Mouse (Mus musculus) cerebellum, adult 11-12 months (tissue): ENCODE results near the gene Mcm8.

Experiments used
- DNase-seq: peaks from one replicate; pipeline ENCODE4 v3.0.0; 2022

The Mcm8 gene

DNA sequence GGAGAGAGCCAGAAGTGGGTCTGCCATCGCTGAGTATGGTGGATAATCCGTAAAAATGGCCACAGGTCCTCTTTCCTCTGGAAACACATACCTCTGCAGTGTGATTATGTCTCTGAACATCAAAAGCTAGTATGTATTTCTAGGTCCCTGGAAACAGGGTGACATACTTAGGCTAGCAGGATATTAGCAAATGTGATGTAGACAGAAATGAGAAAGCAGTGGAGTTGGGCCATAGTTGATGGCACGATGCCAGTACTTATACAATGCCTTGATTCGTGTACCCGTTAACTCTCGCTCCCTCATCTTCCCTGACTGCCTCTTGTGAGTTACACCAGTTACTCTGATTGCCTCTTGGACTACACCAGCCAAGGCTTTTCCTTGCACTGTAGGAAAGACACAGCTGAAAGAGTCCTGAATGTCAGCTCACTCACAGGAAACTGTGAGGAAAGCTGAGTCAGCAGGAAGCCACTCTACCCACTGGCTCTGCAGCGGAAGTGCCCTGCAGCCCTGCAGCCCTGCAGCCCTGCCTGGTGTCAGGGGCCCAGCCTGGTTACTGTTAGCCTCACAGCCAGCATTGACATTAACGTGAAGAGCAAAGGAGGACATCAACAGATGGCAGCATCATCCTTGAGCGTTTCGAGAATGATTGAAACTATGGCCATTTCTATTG is 57.9 kb downstream of the Mcm8 start:
- no peak for DNase-seq

DNA sequence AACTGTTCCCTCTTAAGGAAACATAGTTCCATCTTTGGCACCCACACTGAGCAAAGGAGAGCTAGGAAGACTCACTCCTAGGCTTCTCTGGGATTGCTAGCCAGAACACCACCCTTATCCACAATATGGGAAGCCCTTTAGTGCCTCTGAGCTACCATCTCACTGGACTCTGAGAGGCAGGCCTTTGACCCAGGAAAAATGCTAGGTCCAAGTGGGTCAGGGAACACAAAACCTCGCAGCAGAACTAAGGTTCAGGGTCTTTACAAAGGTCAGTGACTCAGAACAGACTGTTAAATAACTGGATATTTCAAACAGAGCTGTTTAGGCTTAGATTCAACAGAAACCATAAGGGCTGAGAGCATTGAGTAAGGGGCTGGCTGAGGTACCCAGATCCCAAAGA is 61.0 kb downstream of the Mcm8 start:
- DNase-seq, result no peak

DNA sequence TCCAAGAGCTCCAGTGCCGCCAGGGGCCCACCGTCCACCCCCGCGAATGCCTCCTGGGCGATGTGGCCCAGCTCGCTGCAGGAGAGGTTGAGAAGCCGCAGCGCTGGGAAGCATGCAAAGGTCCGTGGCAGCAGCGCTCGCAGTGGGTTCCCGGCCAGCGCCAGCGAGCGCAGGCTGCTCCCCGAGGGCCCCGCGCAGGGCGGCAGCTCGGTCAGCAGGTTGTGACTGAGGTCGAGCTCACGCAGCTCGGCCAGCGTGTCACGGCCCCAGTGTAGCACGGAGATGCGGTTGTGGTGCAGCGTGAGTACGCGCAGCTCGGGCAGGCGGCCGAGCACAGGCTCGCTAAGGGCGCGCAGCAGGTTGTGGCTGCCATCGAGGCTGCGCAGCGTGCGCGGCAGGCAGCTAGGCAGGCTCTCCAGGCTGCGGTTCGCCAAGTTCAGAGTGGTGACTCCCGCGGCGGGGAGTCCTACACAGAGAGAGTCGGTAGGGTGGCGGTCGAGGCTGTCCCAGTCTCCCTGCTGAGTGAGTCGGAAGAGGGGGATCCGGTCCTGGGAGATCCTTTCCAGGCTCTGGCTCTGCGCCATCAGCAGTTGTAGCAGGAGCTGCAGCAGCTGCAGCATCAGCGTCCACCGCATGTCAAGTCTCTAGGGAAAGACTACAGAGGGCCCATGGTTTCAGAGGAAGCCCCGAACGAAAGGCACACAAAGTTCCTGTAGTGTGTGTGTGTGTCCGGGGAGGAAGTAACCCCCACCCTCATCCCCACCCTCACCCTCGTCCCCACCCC is 63.5 kb downstream of the Mcm8 start:
- DNase-seq, result no peak

DNA sequence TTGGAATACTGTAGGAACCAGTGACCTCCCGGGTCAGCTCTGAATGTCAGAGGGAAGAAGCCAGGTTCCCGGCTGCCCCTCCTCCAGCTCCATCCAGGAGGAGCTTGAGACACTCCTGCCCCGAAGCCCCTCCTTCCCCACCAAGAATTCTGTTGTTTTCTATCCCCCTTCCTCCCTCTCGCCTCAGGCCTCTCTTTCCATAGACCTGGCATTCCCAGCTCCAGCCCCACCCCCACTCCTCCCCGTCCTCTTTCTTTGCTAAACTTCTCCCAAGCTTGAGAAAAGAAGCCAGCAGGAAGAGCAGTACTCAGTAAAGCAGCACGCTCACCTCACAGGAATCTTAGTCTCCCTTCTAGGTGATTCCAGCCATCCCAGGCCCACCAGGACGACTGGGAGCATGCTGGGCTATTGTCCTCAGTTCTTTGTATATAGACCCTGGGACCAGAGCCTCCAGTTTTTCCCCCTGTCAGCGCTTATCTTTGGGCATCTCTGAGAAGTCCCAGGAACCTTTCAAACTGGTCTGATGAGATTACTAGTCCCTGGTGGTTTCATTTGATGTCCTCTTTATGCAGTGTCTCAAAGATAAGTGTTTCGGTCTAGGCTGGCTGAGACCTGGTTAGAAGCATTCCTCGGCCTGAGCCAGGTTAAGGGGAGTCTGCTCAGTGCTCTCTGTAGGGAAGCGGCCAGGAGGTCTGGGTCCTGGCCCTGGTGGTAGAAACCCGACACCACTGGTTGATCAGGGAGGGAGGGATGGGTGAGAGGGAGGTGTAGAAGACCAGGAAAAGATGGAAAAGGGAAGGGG is 65.1 kb downstream of the Mcm8 start, which contains the start of gene Lrrn4:
Gene Lrrn4, minus strand, starts transcription at position 48 of the 802 bp plus-strand sequence.
- DNase-seq, result no peak

DNA sequence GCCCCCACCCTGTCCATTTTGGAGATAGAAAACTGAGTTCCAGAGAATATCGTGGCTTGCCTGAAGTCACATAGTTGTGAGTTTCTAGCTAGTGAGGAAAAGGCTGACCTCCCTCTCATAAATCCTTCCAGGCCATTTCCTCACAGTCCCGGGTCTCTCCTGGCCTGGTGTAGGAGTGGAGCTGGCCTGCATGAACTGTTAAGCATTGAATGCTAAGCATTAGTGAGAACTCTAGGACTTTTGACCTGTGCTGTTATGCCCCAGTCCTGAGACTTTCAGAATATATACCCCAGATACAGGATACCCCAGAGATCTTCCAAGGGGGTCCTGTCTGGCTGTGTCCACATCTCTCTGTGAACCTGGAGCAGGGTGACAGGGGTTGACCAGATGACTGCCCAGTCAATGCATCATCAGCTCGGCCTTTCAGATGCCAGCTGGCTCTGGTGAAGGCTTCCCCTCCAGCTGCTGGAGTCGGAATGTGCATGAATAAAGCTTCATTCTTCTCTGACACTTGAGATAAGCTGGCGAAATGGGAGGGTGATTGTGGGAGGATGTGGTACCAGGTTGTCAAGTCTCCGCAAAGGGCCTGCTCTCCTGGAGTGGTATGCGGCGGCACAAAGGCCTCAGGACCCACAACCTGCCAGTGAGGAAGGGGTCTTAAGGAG is 68.5 kb downstream of the Mcm8 start:
- no peak for DNase-seq

DNA sequence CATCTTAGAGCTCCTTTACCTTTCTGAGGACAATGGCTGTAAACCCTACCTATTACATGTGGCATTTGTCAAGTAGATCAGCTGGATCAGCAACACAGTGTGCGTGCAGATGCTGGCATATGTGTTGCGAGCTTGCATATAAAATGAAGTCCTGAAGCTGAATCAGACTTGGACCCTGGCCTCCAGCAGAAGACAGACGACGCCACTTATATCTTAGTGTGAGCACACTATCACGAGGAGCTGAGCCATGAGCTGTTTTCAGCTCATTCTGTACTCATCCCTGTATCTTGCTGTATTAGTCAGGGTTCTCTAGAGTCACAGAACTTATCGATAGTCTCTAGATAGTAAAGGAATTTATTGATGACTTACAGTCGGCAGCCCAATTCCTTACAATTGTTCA is 69.4 kb downstream of the Mcm8 start:
- DNase-seq, result no peak
